In the genomic region with DNA sequence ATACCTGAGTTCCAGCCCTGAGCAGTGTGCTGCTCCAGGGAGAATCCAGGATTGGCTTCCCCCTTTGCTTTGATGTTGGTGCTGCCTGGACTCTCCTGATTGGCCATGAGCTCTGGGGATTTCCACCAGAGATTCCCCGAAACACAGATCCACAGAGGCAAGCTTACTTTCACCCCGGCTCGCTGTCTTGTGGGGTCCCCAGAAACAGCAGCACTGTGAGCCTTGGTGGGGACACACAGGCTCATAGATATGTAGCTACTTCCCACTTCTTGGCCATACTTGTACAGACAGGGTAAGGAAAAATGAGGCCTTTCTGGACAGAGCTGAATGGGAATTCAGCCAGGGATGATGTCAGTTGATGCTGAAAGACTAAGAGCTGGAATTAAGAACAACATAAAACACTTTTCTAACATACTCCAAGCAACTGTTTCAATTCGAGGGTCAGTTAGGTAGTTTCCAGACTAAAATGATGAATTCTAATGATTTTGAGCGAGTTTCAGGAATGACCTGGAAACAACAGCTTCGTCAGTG, we compare ENCODE assay signal across 22 mouse cellular contexts. TPM values are rescaled to one million over a fixed set of nuclear protein-coding genes. Genes with fewer than 3 reads are reported as not detected.
DNase-seq lines count a peak whose midpoint lies in the region; ATAC-seq lines count a peak whose summit lies in the region.
"Had no signal": no experiment of that assay in that cellular context is flagged by ENCODE, and none has a peak within 500 bp of the region (broad histone marks: within the 10 kb centered on the region; RNA-seq: fewer than 3 reads in every experiment).

No protein-coding gene starts in this region.

- WGBS in heart, embryonic 10.5 days, result 80% methylated on average over 6 of the region's 6 CpGs

- peak; percentile 54 to 57 for DNase-seq in heart, adult 18-20 months
- no peak for DNase-seq in heart, embryonic 10.5 days (ENCODE audit: low spot score)
- peak; percentile 43 for DNase-seq in 3T3-L1 (ENCODE audit: low read depth, low spot score)
- peak; percentile 45 for DNase-seq in heart, adult 8-10 months (ENCODE audit: low spot score)
- peak; percentile 52 to 61 for DNase-seq in heart, postnatal 10 days
- DNase-seq: adrenal gland, adult 8-10 months; cerebellum, postnatal 14 days; forebrain, postnatal 0 days; kidney, postnatal 36 days; layer of hippocampus, adult 9-11 months; left cerebral cortex, postnatal 4 days; liver, postnatal 0 days; right cerebral cortex, postnatal 25 days; thymus, adult 18-20 months had no signal

- H3K27ac ChIP-seq in heart, embryonic 10.5 days, result no peak overlapping the region
- H3K27ac ChIP-seq: embryonic facial prominence, embryonic 13.5 days; hindbrain, embryonic 15.5 days; intestine, embryonic 15.5 days; left cerebral cortex, adult 2 months; stomach, embryonic 15.5 days had no signal

- intact Hi-C loops in heart, postnatal 10 days (cut with DNase I), result no loop called here

- H3K27me3 ChIP-seq in heart, embryonic 10.5 days (ENCODE audit: insufficient read depth, poor library complexity, severe bottlenecking), result no peaks in the 10 kb centered on the region
- H3K27me3 ChIP-seq: embryonic facial prominence, embryonic 13.5 days; hindbrain, embryonic 15.5 days; intestine, embryonic 15.5 days; stomach, embryonic 15.5 days had no signal

- H3K4me1 ChIP-seq in heart, embryonic 10.5 days, result no peaks in the 10 kb centered on the region
- H3K4me1 ChIP-seq: hindbrain, embryonic 15.5 days; intestine, embryonic 15.5 days; stomach, embryonic 15.5 days had no signal

- no peaks in the 10 kb centered on the region for H3K9me3 ChIP-seq in heart, embryonic 10.5 days
- H3K9me3 ChIP-seq: embryonic facial prominence, embryonic 13.5 days; intestine, embryonic 15.5 days; stomach, embryonic 15.5 days had no signal

- no peaks in the 10 kb centered on the region for H3K36me3 ChIP-seq in heart, embryonic 10.5 days
- H3K36me3 ChIP-seq: embryonic facial prominence, embryonic 13.5 days; intestine, embryonic 15.5 days; stomach, embryonic 15.5 days had no signal

- no peak overlapping the region for H3K4me3 ChIP-seq in heart, embryonic 10.5 days
- H3K4me3 ChIP-seq: embryonic facial prominence, embryonic 13.5 days; hindbrain, embryonic 15.5 days; intestine, embryonic 15.5 days; left cerebral cortex, adult 2 months; stomach, embryonic 15.5 days had no signal

- ATAC-seq in cerebellum, adult (ENCODE audit: insufficient number of reproducible peaks, low FRiP score, low TSS enrichment), result no peak
- ATAC-seq in erythroblast, adult 5-6 weeks (replicated peaks; ENCODE audit: low FRiP score, poor library complexity, severe bottlenecking), result no peak
- ATAC-seq: forebrain, postnatal 0 days; intestine, embryonic 15.5 days; liver, postnatal 0 days; midbrain, embryonic 16.5 days had no signal

RNA-seq across cellular contexts. Expression of a gene that starts 17.2 kb away (rescaled TPM):
- 1 to 10 TPM; 5.3 to 6.8 TPM for total RNA-seq in heart, adult 18-20 months (2021)
- 3.2 and 3.3 TPM in 2 replicates for polyA plus RNA-seq in heart, embryonic 10.5 days (2016; fragmentation: Nextera tagmentation; extraction: Ambion mirVana)
- 10 to 100 TPM in 2 of 4 experiments, 1 to 10 TPM in 2; 7.4 to 11.0 (median 9.2) TPM for total RNA-seq in heart, adult 8-10 months (2022)
- total RNA-seq in heart, postnatal 10 days (2021), result 1 to 10 TPM; 5.7 to 5.9 TPM
- total RNA-seq in erythroblast, adult 5-6 weeks (2015; ENCODE audit: low replicate concordance), result under 0.01 and 2.3 TPM in 2 replicates
- 0.51 TPM in 1 of 2 replicates, not detected in the other for total RNA-seq in erythroblast, adult 5-6 weeks (2017; ENCODE audit: low replicate concordance)
